Mouse (Mus musculus) hindbrain, embryonic 16.5 days (tissue): ENCODE data around the gene Ifna2. TPM values are rescaled to one million over a fixed set of nuclear protein-coding genes. Genes with fewer than 3 reads are reported as not detected.
A peak's percentile ranks its signal among the peaks of the same experiment; 100 is the strongest.

Experiments used
- ATAC-seq: fragments of 200-750 bp; cut with Nextera tagmentation; 2 replicates; pipeline ENCODE4 v1.8.0; 2017; ENCODE audit warnings: moderate TSS enrichment, moderate library complexity
- H3K27ac ChIP-seq: fragments of 300-500 bp; sonication (generic); 2 replicates; pipeline ENCODE4 v1.5.1; 2014; ENCODE audit warnings: low read depth, mild to moderate bottlenecking, control low read depth, low read length, moderate library complexity
- H3K27me3 ChIP-seq: fragments of 300-500 bp; sonication (generic); replicated peaks from 2 replicates; pipeline ENCODE4 v1.6.1; 2014; ENCODE audit warnings: low read length; ENCODE audit not compliant: control insufficient read depth, insufficient read depth
- H3K36me3 ChIP-seq: fragments of 300-500 bp; sonication (generic); 2 replicates; pipeline ENCODE4 v1.6.1; 2014; ENCODE audit warnings: mild to moderate bottlenecking, low read length, moderate library complexity, mixed read lengths; ENCODE audit not compliant: control insufficient read depth, insufficient read depth
- H3K4me1 ChIP-seq: fragments of 300-500 bp; sonication (generic); 2 replicates; pipeline ENCODE4 v1.6.1; 2014; ENCODE audit warnings: low read depth, low read length; ENCODE audit not compliant: control insufficient read depth, insufficient read depth
- H3K4me2 ChIP-seq: fragments of 300-500 bp; sonication (generic); 2 replicates; pipeline ENCODE4 v1.6.1; 2014; ENCODE audit warnings: mild to moderate bottlenecking, low read length, control low read depth, moderate library complexity
- H3K4me3 ChIP-seq: fragments of 300-500 bp; sonication (generic); 2 replicates; pipeline ENCODE4 v1.5.1; 2014; ENCODE audit warnings: mild to moderate bottlenecking, low read length, control low read depth, moderate library complexity
- H3K9ac ChIP-seq: fragments of 300-500 bp; sonication (generic); 2 replicates; pipeline ENCODE4 v1.6.1; 2014; ENCODE audit warnings: low read depth, mild to moderate bottlenecking, control low read depth, low read length, moderate library complexity
- H3K9me3 ChIP-seq: fragments of 300-500 bp; sonication (generic); 2 replicates; pipeline ENCODE4 v1.6.1; 2014; ENCODE audit warnings: mild to moderate bottlenecking, low read length, moderate library complexity; ENCODE audit not compliant: control insufficient read depth
- WGBS: fragments of 180-500 bp; shearing (Covaris S2); extraction: QIAGEN DNeasy Blood & Tissue Kit; methylation state at CpG from one replicate; pipeline ENCODE4 v1.1.7; 2014; 5-methylcytosine and 5-hydroxymethylcytosine counted together
- polyA plus RNA-seq: library from polyadenylated mRNA; unstranded; fragments of >200 nt; fragmentation: Nextera tagmentation; extraction: Ambion mirVana; gene quantifications from 2 replicates; pipeline ENCODE4 v1.2.1, GENCODE M21; 2015

Ifna2 gene
- polyA plus RNA-seq, 1 experiment from 2014 or later: not detected

- no peak overlapping the region for H3K9ac ChIP-seq
- H3K27ac ChIP-seq: no peak overlapping the region
- H3K4me1 ChIP-seq: no peaks in the 10 kb centered on the region
- H3K27me3 ChIP-seq: no peaks in the 10 kb centered on the region
- H3K36me3 ChIP-seq: peaks cover 3% of the 10 kb centered on the region; the same call in 1 of the 2 replicates
- 51% methylated on average over 3 of the region's 3 CpGs for WGBS
- H3K9me3 ChIP-seq: no peaks in the 10 kb centered on the region
- H3K4me2 ChIP-seq: no peak overlapping the region
- no peak overlapping the region for H3K4me3 ChIP-seq
- ATAC-seq: no peak
These were observed 22.2 kb upstream of the Ifna2 start for GRCm38 (mm10) chr4:88705924-88706323.

- Histone ChIP-seq H3K4me1 (no peaks in the 10 kb centered on the region), H3K4me2 (no peak overlapping the region), H3K27me3 (no peaks in the 10 kb centered on the region), H3K9me3 (no peaks in the 10 kb centered on the region), H3K9ac (no peak overlapping the region), H3K27ac (no peak overlapping the region), H3K36me3 (no peaks in the 10 kb centered on the region), H3K4me3 (no peak overlapping the region)
- 76% methylated on average over 1 of the region's 1 CpGs for WGBS
- ATAC-seq: no peak
These were observed 15.6 kb upstream of the Ifna2 start for GRCm38 (mm10) chr4:88699301-88699700.

GRCm38 (mm10) chr4:88698781-88699180, 15.1 kb upstream of the Ifna2 start:
- H3K27ac ChIP-seq: no peak overlapping the region
- H3K9ac ChIP-seq: no peak overlapping the region
- H3K27me3 ChIP-seq: no peaks in the 10 kb centered on the region
- no peak overlapping the region for H3K4me3 ChIP-seq
- ATAC-seq: no peak
- H3K4me2 ChIP-seq: no peak overlapping the region
- no peaks in the 10 kb centered on the region for H3K4me1 ChIP-seq
- no peaks in the 10 kb centered on the region for H3K36me3 ChIP-seq
- 87% methylated on average over 5 of the region's 5 CpGs for WGBS
- H3K9me3 ChIP-seq: no peaks in the 10 kb centered on the region

GRCm38 (mm10) chr4:88697753-88698152, 14.0 kb upstream of the Ifna2 start:
- H3K36me3 ChIP-seq: no peaks in the 10 kb centered on the region
- H3K27ac ChIP-seq: no peak overlapping the region
- H3K4me2 ChIP-seq: no peak overlapping the region
- no peaks in the 10 kb centered on the region for H3K27me3 ChIP-seq
- H3K4me3 ChIP-seq: no peak overlapping the region
- H3K9me3 ChIP-seq: no peaks in the 10 kb centered on the region
- WGBS: 90% methylated on average over 4 of the region's 4 CpGs
- H3K4me1 ChIP-seq: no peaks in the 10 kb centered on the region
- ATAC-seq: no peak
- H3K9ac ChIP-seq: no peak overlapping the region

GRCm38 (mm10) chr4:88697108-88697507, 13.4 kb upstream of the Ifna2 start:
- Histone ChIP-seq H3K27me3 (no peaks in the 10 kb centered on the region), H3K9ac (no peak overlapping the region), H3K9me3 (no peaks in the 10 kb centered on the region), H3K4me2 (no peak overlapping the region), H3K4me3 (no peak overlapping the region), H3K4me1 (no peaks in the 10 kb centered on the region), H3K27ac (no peak overlapping the region), H3K36me3 (no peaks in the 10 kb centered on the region)
- WGBS: 55% methylated on average over 6 of the region's 6 CpGs
- no peak for ATAC-seq

GRCm38 (mm10) chr4:88696237-88696884, 12.6 kb upstream of the Ifna2 start:
- ATAC-seq: peak; percentile 89
- Histone ChIP-seq H3K36me3 (no peaks in the 10 kb centered on the region), H3K4me1 (no peaks in the 10 kb centered on the region)

GRCm38 (mm10) chr4:88693392-88693791, 9.7 kb upstream of the Ifna2 start:
- Histone ChIP-seq H3K9me3 (no peaks in the 10 kb centered on the region), H3K36me3 (no peaks in the 10 kb centered on the region), H3K4me3 (no peak overlapping the region), H3K27ac (no peak overlapping the region), H3K27me3 (no peaks in the 10 kb centered on the region), H3K4me1 (no peaks in the 10 kb centered on the region), H3K9ac (no peak overlapping the region), H3K4me2 (no peak overlapping the region)
- WGBS: 83% methylated on average over 2 of the region's 2 CpGs
- no peak for ATAC-seq

More at GRCm38 (mm10) chr4:88696237-88696884, 12.6 kb upstream of the Ifna2 start:
- Histone ChIP-seq H3K27me3 (no peaks in the 10 kb centered on the region), H3K4me3 (no peak overlapping the region), H3K27ac (no peak overlapping the region), H3K4me2 (no peak overlapping the region), H3K9me3 (no peaks in the 10 kb centered on the region), H3K9ac (no peak overlapping the region)
- 28% methylated on average over 3 of the region's 3 CpGs for WGBS

GRCm38 (mm10) chr4:88692537-88692936, 8.8 kb upstream of the Ifna2 start:
- no peaks in the 10 kb centered on the region for H3K4me1 ChIP-seq
- no peaks in the 10 kb centered on the region for H3K9me3 ChIP-seq
- H3K36me3 ChIP-seq: no peaks in the 10 kb centered on the region
- H3K4me2 ChIP-seq: no peak overlapping the region
- no peak overlapping the region for H3K27ac ChIP-seq
- ATAC-seq: no peak
- 89% methylated on average over 1 of the region's 1 CpGs for WGBS
- no peak overlapping the region for H3K4me3 ChIP-seq
- H3K9ac ChIP-seq: no peak overlapping the region
- H3K27me3 ChIP-seq: no peaks in the 10 kb centered on the region

- ATAC-seq: no peak
- H3K27me3 ChIP-seq: no peaks in the 10 kb centered on the region
- H3K4me1 ChIP-seq: no peaks in the 10 kb centered on the region
- WGBS: 66% methylated on average over 2 of the region's 2 CpGs
- H3K4me3 ChIP-seq: no peak within 1 kb of the TSS
- no peak within 1 kb of the TSS for H3K9ac ChIP-seq
- no peak within 1 kb of the TSS for H3K4me2 ChIP-seq
- no peaks in the 10 kb centered on the region for H3K9me3 ChIP-seq
- H3K27ac ChIP-seq: no peak within 1 kb of the TSS
- H3K36me3 ChIP-seq: no peaks in the 10 kb centered on the region
These were observed 7.5 kb upstream of the Ifna2 start, which contains the start of gene Ifnab for GRCm38 (mm10) chr4:88691259-88691658. TSS of gene Ifnab (minus strand) at chr4:88691359.
